Mouse (Mus musculus) heart, adult 2 months (tissue): ENCODE data around the gene Zfp36l2.

Experiments used
- CTCF ChIP-seq: fragments of 200-600 bp; IDR thresholded peaks from 2 replicates; pipeline ENCODE4 v1.8.1; 2022; ENCODE audit warnings: antibody characterized with exemption, mild to moderate bottlenecking, moderate library complexity
- POLR2A ChIP-seq: fragments of 200-500 bp; IDR thresholded peaks from 2 replicates; pipeline ENCODE4 v1.6.1; 2011; ENCODE audit warnings: mild to moderate bottlenecking, low read depth, low read length, control low read depth; ENCODE audit not compliant: insufficient read depth

- TF ChIP-seq CTCF, result no peak
- TF ChIP-seq POLR2A, result no peak
These were observed 27.7 kb upstream of the Zfp36l2 start for GRCm38 (mm10) chr17:84215264-84215960.
